Mouse (Mus musculus): ENCODE measurements at regions not wholly inside any gene's neighbourhood (a gene's known extent, or its start where the extent isn't known, plus 50 kb on each side); places are given as distances from the start of the nearest gene placed in this dataset.

GRCm38 (mm10) chr15:62393416-62393815 lies 1451.6 kb downstream of the Gsdmc2 start:
- TF ChIP-seq CTCF (IDR thresholded peaks at IDR 0.05; ENCODE audit: control insufficient read depth, insufficient read depth, insufficient replicate concordance, low read depth, low read length) = no peak
- TF ChIP-seq POLR2A (IDR thresholded peaks at IDR 0.05; ENCODE audit: control insufficient read depth, low read depth, low read length) = no peak

Measured in testis, adult 2 months (tissue).